Comparison of ENCODE assay signal across 1 mouse cellular context in the genomic region with DNA sequence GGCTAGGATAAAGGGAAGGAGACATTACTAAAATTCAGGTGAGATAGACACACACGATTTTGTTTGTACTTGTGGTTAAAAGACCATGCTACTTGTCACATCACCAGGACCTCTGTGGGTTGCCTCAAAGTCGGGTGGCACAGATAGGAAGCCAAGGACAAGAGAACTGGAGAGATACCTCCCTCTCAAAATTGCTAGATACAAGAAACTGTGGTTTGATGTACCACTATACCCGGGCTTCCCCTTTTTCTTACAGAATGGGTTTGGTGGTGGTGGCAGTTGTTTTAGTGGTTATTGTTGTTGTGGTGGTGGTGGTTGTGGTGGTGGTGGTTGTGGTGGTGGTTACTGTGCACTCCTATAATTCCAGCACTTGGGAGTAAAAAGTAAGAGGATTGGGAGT.
TF ChIP-seq lines count a peak whose summit lies in the region.

No protein-coding gene starts in this region.

TF ChIP-seq in MEL, 35 proteins besides CTCF, POLR2A, EP300 and RAD21 (continued from another document):
- TF ChIP-seq RCOR1 (IDR thresholded peaks at IDR 0.05; ENCODE audit: low read depth, low read length): 0 out of 2 replicates have a peak, but pooled peaks have one; percentile 46
